Mouse (Mus musculus): ENCODE measurements around the gene Asxl1. TPM values are rescaled to one million over a fixed set of nuclear protein-coding genes. Genes with fewer than 3 reads are reported as not detected.
A peak's percentile ranks its signal among the peaks of the same experiment; 100 is the strongest.

The Asxl1 gene
- polyA plus RNA-seq, 1 experiment, result 56.2 TPM

DNA sequence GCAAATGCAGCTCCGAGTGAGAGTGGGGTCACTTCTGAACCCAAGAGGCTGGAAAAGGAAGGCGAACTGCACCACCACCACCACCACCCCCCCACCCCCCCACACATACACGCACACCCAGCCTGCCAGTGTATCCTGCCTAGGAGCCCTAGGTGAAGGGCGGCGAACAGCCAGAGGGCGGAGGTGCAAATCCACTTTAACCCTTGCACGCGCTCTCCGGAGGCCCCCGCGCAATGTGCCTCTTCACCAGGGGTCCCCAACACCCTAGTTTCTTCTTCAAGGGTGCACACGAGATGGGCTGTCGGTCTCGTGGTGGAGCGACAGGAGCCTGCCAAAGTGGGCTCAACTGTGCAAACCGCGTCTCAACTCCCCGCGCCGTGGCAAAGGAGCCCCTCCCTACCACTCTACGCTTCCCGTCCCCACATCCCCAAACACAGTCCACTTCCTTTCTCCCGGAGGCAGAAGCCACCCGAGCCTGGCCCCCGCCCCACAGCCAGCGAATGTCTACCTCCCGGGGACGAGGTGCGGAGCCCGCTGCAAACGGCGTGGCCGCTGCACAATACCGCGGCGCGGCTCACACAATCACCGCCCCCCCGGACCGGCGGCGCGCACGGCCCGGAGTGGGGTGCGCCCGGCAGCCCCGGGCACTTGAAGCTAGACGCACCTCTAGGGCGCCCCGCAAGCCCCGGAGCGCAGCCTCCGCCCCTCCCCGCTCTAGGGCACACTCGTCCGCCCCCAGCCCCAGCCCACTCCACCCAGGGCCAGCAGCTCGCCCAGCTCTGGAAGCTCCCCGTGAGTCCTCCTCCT lies 98.0 kb downstream of the Asxl1 start:
- 2% methylated on average over 59 of the region's 59 CpGs for WGBS
- H3K4me3 ChIP-seq (replicated peaks; ENCODE audit: control insufficient read depth, low read depth, low read length), result peak overlapping the region; percentile 57
- H3K4me1 ChIP-seq (ENCODE audit: control insufficient read depth, insufficient read depth, low read length), result no peaks in the 10 kb centered on the region; the same call in 1 of the 2 replicates
- TF ChIP-seq POLR2A (IDR thresholded peaks at IDR 0.05; ENCODE audit: borderline replicate concordance, control insufficient read depth, low read depth, low read length) (no peak), CTCF (IDR thresholded peaks at IDR 0.05; ENCODE audit: control insufficient read depth, insufficient read depth, low read length) (no peak)
- H3K27ac ChIP-seq (ENCODE audit: control insufficient read depth, insufficient read depth, low read depth, low read length, poor library complexity), result no peak overlapping the region

DNA sequence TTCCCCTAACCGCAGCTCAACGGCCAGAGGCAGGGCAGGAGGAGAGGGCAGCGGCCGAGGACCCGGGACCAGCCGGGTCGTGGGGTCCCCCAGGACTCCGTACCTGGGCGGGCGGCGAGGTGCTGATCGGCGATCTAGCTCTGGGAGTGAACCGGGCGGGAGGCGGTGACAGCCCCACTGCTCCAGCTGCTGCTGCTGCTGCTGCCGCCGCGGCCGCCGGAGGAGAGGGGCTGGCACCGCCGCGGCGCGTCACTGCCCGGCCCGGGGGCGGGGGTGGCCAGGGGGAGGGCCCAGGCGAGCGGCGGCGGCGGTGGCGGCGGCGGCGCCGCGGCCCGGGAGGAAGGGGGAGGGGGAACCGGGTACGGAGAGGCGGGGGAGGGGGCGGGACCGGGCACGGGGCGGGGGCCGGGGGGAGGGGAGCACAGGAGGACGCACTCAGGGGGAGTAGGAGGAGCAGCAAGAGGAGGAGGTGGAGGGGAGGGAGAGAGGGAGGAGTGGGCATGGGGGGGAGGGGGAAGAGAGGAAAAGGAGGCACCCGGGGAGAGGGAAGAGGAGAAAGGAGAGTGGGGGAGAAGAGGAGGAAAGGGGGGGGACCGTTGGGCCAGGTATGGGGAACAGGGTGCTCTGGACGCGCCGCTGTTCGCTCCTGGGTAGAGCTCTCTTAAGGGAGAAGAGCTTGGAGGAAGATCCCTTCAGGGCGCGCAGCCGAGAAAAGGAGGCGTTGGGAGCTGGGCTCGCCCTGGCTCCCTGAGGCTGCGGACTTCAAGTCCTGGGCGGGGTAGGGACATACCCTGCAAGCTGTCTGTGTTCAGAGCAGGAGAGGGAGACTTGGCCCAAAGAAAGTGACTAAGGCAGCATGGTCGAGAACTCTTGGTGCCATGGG lies 98.9 kb downstream of the Asxl1 start:
- WGBS, result 4% methylated on average over 46 of the region's 64 CpGs

GRCm38 (mm10) chr2:153445137-153446016 lies 99.7 kb downstream of the Asxl1 start:
- H3K4me1 ChIP-seq (ENCODE audit: control insufficient read depth, insufficient read depth, low read length), result no peaks in the 10 kb centered on the region; the same call in 1 of the 2 replicates
- TF ChIP-seq POLR2A (IDR thresholded peaks at IDR 0.05; ENCODE audit: borderline replicate concordance, control insufficient read depth, low read depth, low read length) (no peak), CTCF (IDR thresholded peaks at IDR 0.05; ENCODE audit: control insufficient read depth, insufficient read depth, low read length) (no peak)
- H3K27ac ChIP-seq (ENCODE audit: control insufficient read depth, insufficient read depth, low read depth, low read length, poor library complexity), result peak overlapping the region; percentile 15; the same call in 1 of the 2 replicates
- peak overlapping the region; percentile 26 for H3K4me3 ChIP-seq (replicated peaks; ENCODE audit: control insufficient read depth, low read depth, low read length)
- under 1% methylated on average over 59 of the region's 59 CpGs for WGBS

More for the DNA sequence above, 98.9 kb downstream of the Asxl1 start:
- Histone ChIP-seq H3K4me3 (replicated peaks; ENCODE audit: control insufficient read depth, low read depth, low read length) (peak overlapping the region; percentile 57), H3K27ac (ENCODE audit: control insufficient read depth, insufficient read depth, low read depth, low read length, poor library complexity) (peak overlapping the region; percentile 15; the same call in 1 of the 2 replicates), H3K4me1 (ENCODE audit: control insufficient read depth, insufficient read depth, low read length) (no peaks in the 10 kb centered on the region; the same call in 1 of the 2 replicates)
- no peak for TF ChIP-seq CTCF (IDR thresholded peaks at IDR 0.05; ENCODE audit: control insufficient read depth, insufficient read depth, low read length)
- TF ChIP-seq POLR2A (IDR thresholded peaks at IDR 0.05; ENCODE audit: borderline replicate concordance, control insufficient read depth, low read depth, low read length), result peak; percentile 18; the same call in 1 of the 2 replicates

- 2% methylated on average over 8 of the region's 8 CpGs for WGBS
Observed at GRCm38 (mm10) chr2:153446017-153446408, 100.4 kb downstream of the Asxl1 start.

GRCm38 (mm10) chr2:153446476-153446875 lies 100.8 kb downstream of the Asxl1 start:
- no peak overlapping the region for H3K4me3 ChIP-seq (replicated peaks; ENCODE audit: control insufficient read depth, low read depth, low read length)
- no peak for TF ChIP-seq POLR2A (IDR thresholded peaks at IDR 0.05; ENCODE audit: borderline replicate concordance, control insufficient read depth, low read depth, low read length)
- no peak for TF ChIP-seq CTCF (IDR thresholded peaks at IDR 0.05; ENCODE audit: control insufficient read depth, insufficient read depth, low read length)
- H3K4me1 ChIP-seq (ENCODE audit: control insufficient read depth, insufficient read depth, low read length), result no peaks in the 10 kb centered on the region; the same call in 1 of the 2 replicates
- H3K27ac ChIP-seq (ENCODE audit: control insufficient read depth, insufficient read depth, low read depth, low read length, poor library complexity), result no peak overlapping the region
- 34% methylated on average over 4 of the region's 4 CpGs for WGBS

More at GRCm38 (mm10) chr2:153446017-153446408, 100.4 kb downstream of the Asxl1 start:
- TF ChIP-seq POLR2A (IDR thresholded peaks at IDR 0.05; ENCODE audit: borderline replicate concordance, control insufficient read depth, low read depth, low read length) (no peak), CTCF (IDR thresholded peaks at IDR 0.05; ENCODE audit: control insufficient read depth, insufficient read depth, low read length) (0 out of 2 replicates have a peak, but pooled peaks have one; percentile 26)
- Histone ChIP-seq H3K27ac (ENCODE audit: control insufficient read depth, insufficient read depth, low read depth, low read length, poor library complexity) (no peak overlapping the region), H3K4me1 (ENCODE audit: control insufficient read depth, insufficient read depth, low read length) (no peaks in the 10 kb centered on the region; the same call in 1 of the 2 replicates), H3K4me3 (replicated peaks; ENCODE audit: control insufficient read depth, low read depth, low read length) (no peak overlapping the region)

GRCm38 (mm10) chr2:153447719-153448118 lies 102.1 kb downstream of the Asxl1 start:
- WGBS, result 89% methylated on average over 3 of the region's 3 CpGs

DNA sequence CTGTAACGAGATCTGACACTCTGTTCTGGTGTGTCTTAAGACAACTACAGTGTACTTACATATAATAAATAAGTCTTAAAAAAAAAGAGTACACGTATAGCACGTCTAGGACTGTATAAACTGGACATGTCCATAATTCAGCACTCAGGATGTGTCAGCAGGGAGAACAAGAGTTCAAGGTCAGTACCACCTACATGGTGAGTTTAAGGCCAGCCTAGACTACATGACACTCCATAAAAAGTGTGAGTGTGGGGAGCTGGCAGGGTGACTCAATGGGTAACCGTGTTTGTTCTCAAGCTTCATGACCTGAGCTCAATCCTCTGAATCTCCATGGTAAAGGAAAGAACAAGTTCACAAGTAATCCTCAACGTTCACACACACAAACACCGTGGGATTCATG lies 102.9 kb downstream of the Asxl1 start:
- no peak overlapping the region for H3K27ac ChIP-seq (ENCODE audit: control insufficient read depth, insufficient read depth, low read depth, low read length, poor library complexity)
- H3K4me1 ChIP-seq (ENCODE audit: control insufficient read depth, insufficient read depth, low read length), result no peaks in the 10 kb centered on the region; the same call in 1 of the 2 replicates
- TF ChIP-seq CTCF (IDR thresholded peaks at IDR 0.05; ENCODE audit: control insufficient read depth, insufficient read depth, low read length) (no peak), POLR2A (IDR thresholded peaks at IDR 0.05; ENCODE audit: borderline replicate concordance, control insufficient read depth, low read depth, low read length) (no peak)
- 85% methylated on average over 6 of the region's 6 CpGs for WGBS
- H3K4me3 ChIP-seq (replicated peaks; ENCODE audit: control insufficient read depth, low read depth, low read length), result no peak overlapping the region

More at GRCm38 (mm10) chr2:153447719-153448118, 102.1 kb downstream of the Asxl1 start:
- H3K4me1 ChIP-seq (ENCODE audit: control insufficient read depth, insufficient read depth, low read length), result no peaks in the 10 kb centered on the region; the same call in 1 of the 2 replicates
- TF ChIP-seq CTCF (IDR thresholded peaks at IDR 0.05; ENCODE audit: control insufficient read depth, insufficient read depth, low read length) (no peak), POLR2A (IDR thresholded peaks at IDR 0.05; ENCODE audit: borderline replicate concordance, control insufficient read depth, low read depth, low read length) (no peak)
- H3K4me3 ChIP-seq (replicated peaks; ENCODE audit: control insufficient read depth, low read depth, low read length), result no peak overlapping the region
- no peak overlapping the region for H3K27ac ChIP-seq (ENCODE audit: control insufficient read depth, insufficient read depth, low read depth, low read length, poor library complexity)

Other genes starting within 250 kb of the Asxl1 start
- gene Hck, start 237.4 kb upstream of the Asxl1 start, polyA plus RNA-seq (2011; ENCODE audit: insufficient read depth, insufficient read length, low replicate concordance, missing spikeins), result 20.0 and 54.3 TPM in 2 replicates
- 12.6 and 18.3 TPM in 2 replicates for gene Tm9sf4, start 184.5 kb upstream of the Asxl1 start, polyA plus RNA-seq (2011; ENCODE audit: insufficient read depth, insufficient read length, low replicate concordance, missing spikeins)
- gene Tspyl3, start 120.4 kb upstream of the Asxl1 start, polyA plus RNA-seq (2011; ENCODE audit: insufficient read depth, insufficient read length, low replicate concordance, missing spikeins), result 2.5 and 5.5 TPM in 2 replicates
- 8.8 and 10.8 TPM in 2 replicates for gene Plagl2, start 104.4 kb upstream of the Asxl1 start, polyA plus RNA-seq (2011; ENCODE audit: insufficient read depth, insufficient read length, low replicate concordance, missing spikeins)
- gene Pofut1, start 104.3 kb upstream of the Asxl1 start, polyA plus RNA-seq (2011; ENCODE audit: insufficient read depth, insufficient read length, low replicate concordance, missing spikeins), result 8.2 and 12.6 TPM in 2 replicates
- 6.3 and 10.9 TPM in 2 replicates for gene Kif3b, start 54.4 kb upstream of the Asxl1 start, polyA plus RNA-seq (2011; ENCODE audit: insufficient read depth, insufficient read length, low replicate concordance, missing spikeins)
- gene 4930404H24Rik, start 147.0 kb downstream of the Asxl1 start, polyA plus RNA-seq (2011; ENCODE audit: insufficient read depth, insufficient read length, low replicate concordance, missing spikeins), result not detected in 2 replicates
- gene Nol4l, start 184.1 kb downstream of the Asxl1 start, polyA plus RNA-seq (2011; ENCODE audit: insufficient read depth, insufficient read length, low replicate concordance, missing spikeins), result 4.0 and 7.5 TPM in 2 replicates